Mouse (Mus musculus): ENCODE measurements around the gene Dhrs9.
"Not testable (repeated sequence)": the region's sequence is repeated elsewhere in the genome, so short reads cannot be mapped to it uniquely, and the experiment has no call there.

Gene Dhrs9

GRCm38 (mm10) chr2:69380281-69380680, at the start of gene Dhrs9:
Gene Dhrs9, plus strand, starts transcription at chr2:69380445.
- DNase-seq (ENCODE audit: low spot score in 2 of 2) = peak; percentile 24 to 63

GRCm38 (mm10) chr2:69331523-69331922, 48.7 kb upstream of the Dhrs9 start:
- DNase-seq (ENCODE audit: low spot score in 2 of 2) = not testable (repeated sequence)

GRCm38 (mm10) chr2:69341506-69341905, 38.7 kb upstream of the Dhrs9 start:
- DNase-seq (ENCODE audit: low spot score in 2 of 2) = no peak

- no peak for DNase-seq (ENCODE audit: low spot score in 2 of 2)
Measured at GRCm38 (mm10) chr2:69342496-69343221, 37.6 kb upstream of the Dhrs9 start, which contains the start of gene Abcb11. Gene Abcb11, minus strand, starts transcription at chr2:69342616.

GRCm38 (mm10) chr2:69355402-69355801, 24.8 kb upstream of the Dhrs9 start:
- DNase-seq (ENCODE audit: low spot score in 2 of 2) = not testable (repeated sequence)

- no peak for DNase-seq (ENCODE audit: low spot score in 2 of 2)
Measured at GRCm38 (mm10) chr2:69364831-69365230, 15.4 kb upstream of the Dhrs9 start.

- DNase-seq (ENCODE audit: low spot score in 2 of 2) = no peak
Measured at GRCm38 (mm10) chr2:69365275-69365674, 15.0 kb upstream of the Dhrs9 start.

- DNase-seq (ENCODE audit: low spot score in 2 of 2) = no peak
Measured at GRCm38 (mm10) chr2:69376780-69377179, 3.5 kb upstream of the Dhrs9 start.

GRCm38 (mm10) chr2:69379801-69380200, 444 bp upstream of the Dhrs9 start:
- DNase-seq (ENCODE audit: low spot score in 2 of 2) = no peak

GRCm38 (mm10) chr2:69381740-69382139, 1.5 kb downstream of the Dhrs9 start:
- peak in 1 of 2 experiments; percentile 20 for DNase-seq (ENCODE audit: low spot score in 2 of 2)

- DNase-seq (ENCODE audit: low spot score in 2 of 2) = no peak
Measured at GRCm38 (mm10) chr2:69382838-69383237, 2.6 kb downstream of the Dhrs9 start.

GRCm38 (mm10) chr2:69386118-69386871, 6.0 kb downstream of the Dhrs9 start:
- no peak for DNase-seq (ENCODE audit: low spot score in 2 of 2)

GRCm38 (mm10) chr2:69393947-69394346, 13.7 kb downstream of the Dhrs9 start:
- DNase-seq (ENCODE audit: low spot score in 2 of 2) = no peak

GRCm38 (mm10) chr2:69395597-69396248, 15.5 kb downstream of the Dhrs9 start:
- DNase-seq (ENCODE audit: low spot score in 2 of 2) = no peak

- no peak for DNase-seq (ENCODE audit: low spot score in 2 of 2)
Measured at GRCm38 (mm10) chr2:69396760-69397435, 16.7 kb downstream of the Dhrs9 start.

- no peak for DNase-seq (ENCODE audit: low spot score in 2 of 2)
Measured at GRCm38 (mm10) chr2:69400866-69401604, 20.8 kb downstream of the Dhrs9 start.

GRCm38 (mm10) chr2:69401891-69402290, 21.6 kb downstream of the Dhrs9 start:
- DNase-seq (ENCODE audit: low spot score in 2 of 2) = no peak

- no peak for DNase-seq (ENCODE audit: low spot score in 2 of 2)
Measured at GRCm38 (mm10) chr2:69402309-69402708, 22.1 kb downstream of the Dhrs9 start.

GRCm38 (mm10) chr2:69405692-69406091, 25.4 kb downstream of the Dhrs9 start:
- no peak for DNase-seq (ENCODE audit: low spot score in 2 of 2)

GRCm38 (mm10) chr2:69414539-69414938, 34.3 kb downstream of the Dhrs9 start:
- no peak for DNase-seq (ENCODE audit: low spot score in 2 of 2)

GRCm38 (mm10) chr2:69415070-69415469, 34.8 kb downstream of the Dhrs9 start:
- no peak for DNase-seq (ENCODE audit: low spot score in 2 of 2)

Data from spleen, postnatal 4 days (tissue).